Mouse (Mus musculus) kidney, adult 2 months (tissue): ENCODE measurements at regions not wholly inside any gene's neighbourhood (a gene's known extent, or its start where the extent isn't known, plus 50 kb on each side); places are given as distances from the start of the nearest gene placed in this dataset.

Experiments used
- CTCF ChIP-seq: fragments of 200-500 bp; conservative IDR thresholded peaks from 2 replicates; pipeline ENCODE4 v1.5.1; 2011; ENCODE audit warnings: low read depth, mild to moderate bottlenecking, control low read depth, low read length, moderate library complexity, mixed read lengths; ENCODE audit not compliant: insufficient read depth, insufficient read length
- POLR2A ChIP-seq: fragments of 200-500 bp; IDR thresholded peaks from one replicate; pipeline ENCODE4 v1.6.1; 2011; ENCODE audit warnings: low read depth, low read length, control low read depth

GRCm38 (mm10) chr9:63881261-63881563 is 123.4 kb upstream of the Smad3 start:
- TF ChIP-seq POLR2A = no peak
- no peak for TF ChIP-seq CTCF
